Mouse (Mus musculus) heart, embryonic 11.5 days (tissue): ENCODE data around the gene Hace1. TPM values are rescaled to one million over a fixed set of nuclear protein-coding genes. Genes with fewer than 3 reads are reported as not detected.

Experiments used
- ATAC-seq: fragments of 200-750 bp; cut with Nextera tagmentation; replicated peaks from 2 replicates; pipeline ENCODE4 v1.8.0; 2017; ENCODE audit warnings: moderate library complexity; ENCODE audit not compliant: insufficient number of reproducible peaks, low FRiP score, low TSS enrichment
- H3K27ac ChIP-seq: fragments of 300-500 bp; sonication (generic); 2 replicates; pipeline ENCODE4 v1.5.1; 2014; ENCODE audit warnings: mild to moderate bottlenecking, low read depth, low read length
- H3K27me3 ChIP-seq: fragments of 300-500 bp; sonication (generic); 2 replicates; pipeline ENCODE4 v1.6.1; 2014; ENCODE audit warnings: mild to moderate bottlenecking, low read length, mixed read lengths; ENCODE audit not compliant: control insufficient read depth, insufficient read depth
- H3K36me3 ChIP-seq: fragments of 300-500 bp; sonication (generic); 2 replicates; pipeline ENCODE4 v1.6.1; 2014; ENCODE audit warnings: mild to moderate bottlenecking, low read length, moderate library complexity, mixed read lengths; ENCODE audit not compliant: control insufficient read depth, insufficient read depth
- H3K4me1 ChIP-seq: fragments of 300-500 bp; sonication (generic); 2 replicates; pipeline ENCODE4 v1.6.1; 2014; ENCODE audit warnings: low read length; ENCODE audit not compliant: control insufficient read depth, insufficient read depth
- H3K4me2 ChIP-seq: fragments of 300-500 bp; sonication (generic); 2 replicates; pipeline ENCODE4 v1.6.1; 2014; ENCODE audit warnings: mild to moderate bottlenecking, moderate library complexity
- H3K4me3 ChIP-seq: fragments of 300-500 bp; sonication (generic); 2 replicates; pipeline ENCODE4 v1.5.1; 2014; ENCODE audit warnings: low read depth, low read length
- H3K9ac ChIP-seq: fragments of 300-500 bp; sonication (generic); 2 replicates; pipeline ENCODE4 v1.6.1; 2014; ENCODE audit warnings: mild to moderate bottlenecking, low read depth, low read length, moderate library complexity
- H3K9me3 ChIP-seq: fragments of 300-500 bp; sonication (generic); replicated peaks from 2 replicates; pipeline ENCODE4 v1.6.1; 2016; ENCODE audit warnings: low read length; ENCODE audit not compliant: control insufficient read depth
- WGBS: fragments of 180-500 bp; shearing (Covaris S2); extraction: QIAGEN DNeasy Blood & Tissue Kit; methylation state at CpG from one replicate; pipeline ENCODE4 v1.1.7; 2014; ENCODE audit not compliant: insufficient replicate concordance; 5-methylcytosine and 5-hydroxymethylcytosine counted together
- polyA plus RNA-seq: library from polyadenylated mRNA; unstranded; fragments of >200 nt; fragmentation: Nextera tagmentation; extraction: Ambion mirVana; gene quantifications from 2 replicates; pipeline ENCODE4 v1.2.1, GENCODE M21; 2014

Hace1 gene
- polyA plus RNA-seq, 1 experiment from 2014 or later = 22.5 TPM

- no peak overlapping the region for H3K4me3 ChIP-seq
- H3K27me3 ChIP-seq = no peaks in the 10 kb centered on the region
- H3K4me1 ChIP-seq = no peaks in the 10 kb centered on the region
- no peak overlapping the region for H3K4me2 ChIP-seq
- H3K9ac ChIP-seq = no peak overlapping the region
- ATAC-seq = no peak
- no peaks in the 10 kb centered on the region for H3K36me3 ChIP-seq
- H3K9me3 ChIP-seq = no peaks in the 10 kb centered on the region
- 88% methylated on average over 9 of the region's 9 CpGs for WGBS
- H3K27ac ChIP-seq = no peak overlapping the region
These were observed 84.4 kb downstream of the Hace1 start for GRCm38 (mm10) chr10:45662015-45662414.

GRCm38 (mm10) chr10:45668266-45668665, 90.6 kb downstream of the Hace1 start:
- Histone ChIP-seq H3K27me3 (no peaks in the 10 kb centered on the region), H3K9ac (no peak overlapping the region), H3K27ac (no peak overlapping the region), H3K4me1 (no peaks in the 10 kb centered on the region), H3K9me3 (no peaks in the 10 kb centered on the region), H3K4me3 (no peak overlapping the region), H3K4me2 (no peak overlapping the region), H3K36me3 (no peaks in the 10 kb centered on the region)
- WGBS = 87% methylated on average over 2 of the region's 2 CpGs
- ATAC-seq = no peak

- no peak overlapping the region for H3K9ac ChIP-seq
- H3K36me3 ChIP-seq = peaks cover 4% of the 10 kb centered on the region; the same call in 1 of the 2 replicates
- H3K4me1 ChIP-seq = no peaks in the 10 kb centered on the region
- H3K4me3 ChIP-seq = no peak overlapping the region
- no peak overlapping the region for H3K4me2 ChIP-seq
- H3K27me3 ChIP-seq = no peaks in the 10 kb centered on the region
- no peak overlapping the region for H3K27ac ChIP-seq
- no peaks in the 10 kb centered on the region for H3K9me3 ChIP-seq
- ATAC-seq = no peak
These were observed 99.2 kb downstream of the Hace1 start for GRCm38 (mm10) chr10:45676796-45677195.

- Histone ChIP-seq H3K4me1 (no peaks in the 10 kb centered on the region), H3K9ac (no peak overlapping the region), H3K4me2 (no peak overlapping the region), H3K27me3 (no peaks in the 10 kb centered on the region), H3K36me3 (no peaks in the 10 kb centered on the region), H3K4me3 (no peak overlapping the region), H3K9me3 (no peaks in the 10 kb centered on the region), H3K27ac (no peak overlapping the region)
- WGBS = 84% methylated on average over 1 of the region's 1 CpGs
- no peak for ATAC-seq
These were observed 108.6 kb downstream of the Hace1 start for GRCm38 (mm10) chr10:45686191-45686590.

- no peak overlapping the region for H3K27ac ChIP-seq
- H3K27me3 ChIP-seq = no peaks in the 10 kb centered on the region
- no peak overlapping the region for H3K4me3 ChIP-seq
- H3K4me2 ChIP-seq = no peak overlapping the region
- no peak overlapping the region for H3K9ac ChIP-seq
- no peaks in the 10 kb centered on the region for H3K36me3 ChIP-seq
- H3K9me3 ChIP-seq = no peaks in the 10 kb centered on the region
- no peak for ATAC-seq
- peaks cover 5% of the 10 kb centered on the region; the same call in 1 of the 2 replicates for H3K4me1 ChIP-seq
These were observed 117.3 kb downstream of the Hace1 start for GRCm38 (mm10) chr10:45694931-45695330.

GRCm38 (mm10) chr10:45695522-45695921, 117.9 kb downstream of the Hace1 start:
- Histone ChIP-seq H3K4me2 (no peak overlapping the region), H3K27ac (no peak overlapping the region), H3K4me1 (peaks cover 5% of the 10 kb centered on the region; the same call in 1 of the 2 replicates), H3K27me3 (no peaks in the 10 kb centered on the region), H3K36me3 (no peaks in the 10 kb centered on the region), H3K4me3 (no peak overlapping the region), H3K9me3 (no peaks in the 10 kb centered on the region), H3K9ac (no peak overlapping the region)
- no peak for ATAC-seq
- WGBS = 97% methylated on average over 1 of the region's 1 CpGs

- no peak for ATAC-seq
- H3K4me1 ChIP-seq = peaks cover 5% of the 10 kb centered on the region; the same call in 1 of the 2 replicates
- no peaks in the 10 kb centered on the region for H3K9me3 ChIP-seq
- H3K9ac ChIP-seq = no peak overlapping the region
- H3K27ac ChIP-seq = no peak overlapping the region
- H3K4me2 ChIP-seq = no peak overlapping the region
- no peak overlapping the region for H3K4me3 ChIP-seq
- peaks cover 3% of the 10 kb centered on the region; the same call in 1 of the 2 replicates for H3K36me3 ChIP-seq
- 68% methylated on average over 3 of the region's 3 CpGs for WGBS
- H3K27me3 ChIP-seq = no peaks in the 10 kb centered on the region
These were observed 121.3 kb downstream of the Hace1 start for GRCm38 (mm10) chr10:45698930-45699329.

- Histone ChIP-seq H3K4me2 (no peak overlapping the region), H3K4me3 (no peak overlapping the region), H3K27me3 (no peaks in the 10 kb centered on the region), H3K9ac (no peak overlapping the region), H3K4me1 (no peaks in the 10 kb centered on the region), H3K36me3 (no peaks in the 10 kb centered on the region), H3K27ac (no peak overlapping the region), H3K9me3 (no peaks in the 10 kb centered on the region)
- ATAC-seq = no peak
- WGBS = 79% methylated on average over 2 of the region's 2 CpGs
These were observed 129.2 kb downstream of the Hace1 start for GRCm38 (mm10) chr10:45706849-45707248.

GRCm38 (mm10) chr10:45710848-45711247, 133.2 kb downstream of the Hace1 start:
- no peak for ATAC-seq
- 85% methylated on average over 3 of the region's 3 CpGs for WGBS
- Histone ChIP-seq H3K4me3 (no peak overlapping the region), H3K9me3 (no peaks in the 10 kb centered on the region), H3K4me2 (no peak overlapping the region), H3K27ac (no peak overlapping the region), H3K36me3 (0 out of 2 replicates have a peak, but pooled peaks cover 4% of the 10 kb centered on the region), H3K4me1 (0 out of 2 replicates have a peak, but pooled peaks cover 6% of the 10 kb centered on the region), H3K9ac (no peak overlapping the region), H3K27me3 (no peaks in the 10 kb centered on the region)
